Mouse (Mus musculus): ENCODE data around the gene Ergic2. TPM values are rescaled to one million over a fixed set of nuclear protein-coding genes. Genes with fewer than 3 reads are reported as not detected.
"Not testable (repeated sequence)": the region's sequence is repeated elsewhere in the genome, so short reads cannot be mapped to it uniquely, and the experiment has no call there.

The Ergic2 gene
- total RNA-seq, 2 experiments from 2014 or later = 83.4 to 95.5 TPM

DNA sequence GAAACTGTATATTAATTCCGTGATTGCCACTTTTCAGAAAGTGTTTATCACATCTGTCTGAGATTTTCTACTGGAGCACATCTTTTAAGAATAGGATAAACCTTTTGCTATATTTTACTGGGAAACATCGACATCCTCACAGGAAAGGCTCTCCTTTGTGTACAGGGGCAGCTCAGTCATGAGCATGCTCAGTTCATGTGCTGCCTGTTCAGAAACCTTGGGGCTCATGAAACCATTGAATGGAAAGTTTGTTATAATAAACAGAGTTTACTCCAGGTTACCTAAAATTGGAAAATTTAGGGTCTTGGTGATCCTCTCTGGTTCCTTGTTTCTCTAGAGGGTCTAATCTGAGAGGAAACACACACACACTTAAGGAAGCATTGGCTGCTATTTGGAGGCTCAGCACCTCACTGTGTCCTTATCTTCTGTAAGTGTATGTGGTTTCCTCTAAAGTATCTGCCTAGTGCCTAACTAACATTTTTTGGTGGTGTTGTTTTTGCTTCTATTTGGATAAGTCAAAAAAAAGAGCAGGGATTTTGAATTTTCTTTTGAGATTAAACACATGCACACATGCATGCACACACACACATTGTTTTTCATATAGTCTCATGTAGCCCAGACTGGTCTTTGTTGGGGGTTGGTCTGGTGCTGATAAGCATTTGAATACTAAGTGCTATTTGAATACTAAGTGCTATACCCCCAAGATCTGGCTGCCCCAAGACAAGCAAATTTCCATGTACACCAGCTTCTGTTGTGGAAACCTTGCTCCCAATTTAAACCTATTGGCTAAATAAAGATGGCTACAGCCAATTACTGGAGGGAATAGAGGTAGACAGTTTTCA lies 6.3 kb upstream of the Ergic2 start:
- DNase-seq = no peak
- intact Hi-C loops (cut with DNase I) = loop anchor here (10.0 kb wide), 1 partner anchor 696 kb away; no protein-coding TSS in a partner anchor

DNA sequence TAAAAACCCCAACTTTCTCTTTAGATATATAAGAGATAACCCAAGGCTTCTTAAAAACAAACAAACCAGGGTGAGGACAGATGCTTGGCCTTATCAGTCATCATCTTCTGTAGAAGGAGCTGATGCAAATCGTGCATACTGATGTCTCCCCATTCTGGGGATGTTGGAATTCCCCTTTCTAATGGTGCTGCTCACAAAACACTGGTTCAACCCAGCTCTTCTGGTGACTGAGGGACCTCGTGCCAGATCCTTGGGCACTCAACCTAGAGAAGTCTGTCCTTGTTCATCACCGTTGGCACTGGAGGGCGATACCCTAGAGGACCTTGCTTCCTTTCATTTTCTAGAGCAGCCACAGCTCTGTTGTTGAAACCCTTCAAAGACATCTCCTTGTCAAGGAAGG lies 4.6 kb upstream of the Ergic2 start:
- DNase-seq = no peak
- intact Hi-C loops (cut with DNase I) = loop anchor here (10.0 kb wide), 1 partner anchor 698 kb away; no protein-coding TSS in a partner anchor

DNA sequence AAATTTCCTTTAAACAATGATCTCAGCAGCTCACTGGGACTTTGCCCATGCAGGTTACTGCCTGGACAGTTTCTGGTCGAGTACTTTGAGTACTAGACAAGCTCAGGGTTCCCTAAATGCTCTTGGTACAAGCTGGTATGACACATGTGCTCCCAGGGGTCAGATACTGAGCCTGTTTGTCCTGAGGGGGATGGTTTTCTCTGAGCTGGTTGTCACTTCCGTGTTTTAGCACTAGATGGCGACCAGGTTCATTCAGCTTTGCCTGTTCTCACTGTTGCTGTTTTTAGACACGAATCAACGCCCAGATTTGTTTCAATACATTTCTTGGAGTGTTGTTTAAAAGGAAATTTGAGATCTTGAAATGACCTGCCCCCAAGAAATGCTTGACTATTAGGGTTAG lies 2.6 kb upstream of the Ergic2 start:
- intact Hi-C loops (cut with DNase I) = loop anchor here (10.0 kb wide), 1 partner anchor 700 kb away; no protein-coding TSS in a partner anchor
- DNase-seq = peak; percentile 42

DNA sequence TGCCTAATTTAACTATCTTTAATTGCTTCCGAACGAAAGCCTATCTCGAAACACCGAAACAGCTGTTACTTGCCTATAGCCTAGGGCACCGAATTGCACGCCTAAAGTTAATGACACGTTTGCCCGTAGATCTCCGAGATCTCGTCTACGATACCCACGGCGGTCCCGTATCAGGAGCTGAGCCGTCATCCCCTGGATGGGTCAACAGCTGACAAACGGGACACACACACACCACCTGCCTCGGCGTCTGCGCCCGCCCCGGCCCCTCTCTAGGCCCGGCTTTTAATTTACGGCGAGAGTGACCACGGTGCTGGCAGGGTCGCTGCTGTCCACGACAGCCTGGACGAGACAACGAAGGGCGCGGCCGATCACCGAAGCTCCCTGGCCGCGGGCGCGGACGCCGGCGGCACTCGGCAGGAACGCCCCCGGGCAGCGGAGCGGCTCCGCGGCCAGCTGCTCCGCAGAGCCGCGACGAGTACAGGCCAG lies 740 bp downstream of the Ergic2 start:
- intact Hi-C loops (cut with DNase I) = loop anchor here (10.0 kb wide), 1 partner anchor 703 kb away; no protein-coding TSS in a partner anchor
- DNase-seq = peak; percentile 30

DNA sequence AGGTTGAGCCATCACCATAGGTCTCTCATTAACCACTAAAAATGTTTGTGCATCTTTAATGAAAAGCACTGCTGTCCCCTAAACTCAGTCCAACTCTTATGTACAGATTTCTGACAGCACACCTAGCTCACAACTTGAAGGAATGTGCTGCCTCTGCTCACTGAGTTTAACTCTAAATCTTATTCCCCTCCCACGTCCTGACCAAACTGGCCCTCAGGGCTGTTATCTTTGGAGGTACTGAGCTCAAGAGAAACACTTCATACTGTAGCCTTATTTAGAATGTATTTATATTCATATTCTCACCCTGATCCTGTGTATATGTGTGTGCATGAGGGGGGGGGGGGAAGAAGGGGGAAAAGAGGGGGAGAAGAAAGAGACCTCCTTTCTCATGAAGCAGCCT lies 4.7 kb downstream of the Ergic2 start:
- DNase-seq = no peak
- intact Hi-C loops (cut with DNase I) = no loop called here

DNA sequence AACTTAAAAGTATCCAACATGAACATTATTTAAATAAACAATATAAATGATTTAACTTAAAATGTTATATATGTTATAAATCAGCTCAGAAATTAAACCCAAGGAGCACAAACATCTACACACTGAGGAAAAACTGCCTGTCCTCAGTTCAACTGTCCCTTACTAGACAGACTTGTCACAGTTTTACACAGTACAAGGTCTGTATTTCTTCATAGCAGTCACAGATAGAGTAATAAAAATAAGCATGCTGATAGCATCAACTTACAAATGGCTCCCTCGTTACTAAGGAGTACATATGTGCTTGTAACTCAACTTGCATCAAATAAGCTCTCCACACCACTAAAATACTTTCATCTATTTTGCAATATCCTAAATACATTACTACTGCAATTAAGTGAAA lies 7.0 kb downstream of the Ergic2 start:
- intact Hi-C loops (cut with DNase I) = no loop called here
- no peak for DNase-seq

DNA sequence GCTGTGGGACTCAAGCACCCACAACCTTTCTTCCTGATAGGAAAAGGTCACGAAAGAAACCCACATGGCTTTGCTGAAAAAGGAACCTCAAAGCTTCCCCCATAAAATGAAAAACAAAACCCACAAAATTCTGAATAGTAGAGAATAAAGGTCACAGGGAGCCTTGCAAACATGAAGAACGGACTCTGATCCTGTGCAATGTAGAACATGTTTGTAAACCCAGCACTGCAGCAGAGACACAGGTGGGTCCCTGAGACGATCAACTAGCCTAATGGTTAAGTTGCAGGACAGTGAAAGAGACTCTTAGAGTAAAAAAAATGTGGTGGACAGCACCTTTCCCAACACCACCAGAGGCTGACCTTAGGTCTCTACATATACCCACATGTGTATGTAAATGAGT lies 12.4 kb downstream of the Ergic2 start:
- intact Hi-C loops (cut with DNase I) = no loop called here
- no peak for DNase-seq

DNA sequence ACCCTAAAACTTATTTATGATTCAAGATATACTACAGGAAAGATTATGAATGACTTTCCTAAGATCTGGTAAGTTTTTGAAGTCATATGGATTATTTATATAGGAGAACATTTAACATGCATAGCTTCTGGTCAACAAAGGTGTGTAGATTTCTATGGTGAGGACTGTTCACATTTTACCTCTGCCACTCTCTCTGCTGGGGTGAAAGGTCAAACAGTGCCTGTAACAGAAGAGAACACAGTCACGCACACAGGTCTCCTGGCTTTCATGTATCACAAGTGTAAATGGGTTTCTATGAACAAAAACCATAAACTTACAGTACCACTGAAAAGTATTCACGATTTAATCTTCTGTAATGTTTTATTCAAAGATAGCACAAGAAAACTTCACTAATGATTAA lies 13.0 kb downstream of the Ergic2 start:
- DNase-seq = no peak
- intact Hi-C loops (cut with DNase I) = no loop called here

DNA sequence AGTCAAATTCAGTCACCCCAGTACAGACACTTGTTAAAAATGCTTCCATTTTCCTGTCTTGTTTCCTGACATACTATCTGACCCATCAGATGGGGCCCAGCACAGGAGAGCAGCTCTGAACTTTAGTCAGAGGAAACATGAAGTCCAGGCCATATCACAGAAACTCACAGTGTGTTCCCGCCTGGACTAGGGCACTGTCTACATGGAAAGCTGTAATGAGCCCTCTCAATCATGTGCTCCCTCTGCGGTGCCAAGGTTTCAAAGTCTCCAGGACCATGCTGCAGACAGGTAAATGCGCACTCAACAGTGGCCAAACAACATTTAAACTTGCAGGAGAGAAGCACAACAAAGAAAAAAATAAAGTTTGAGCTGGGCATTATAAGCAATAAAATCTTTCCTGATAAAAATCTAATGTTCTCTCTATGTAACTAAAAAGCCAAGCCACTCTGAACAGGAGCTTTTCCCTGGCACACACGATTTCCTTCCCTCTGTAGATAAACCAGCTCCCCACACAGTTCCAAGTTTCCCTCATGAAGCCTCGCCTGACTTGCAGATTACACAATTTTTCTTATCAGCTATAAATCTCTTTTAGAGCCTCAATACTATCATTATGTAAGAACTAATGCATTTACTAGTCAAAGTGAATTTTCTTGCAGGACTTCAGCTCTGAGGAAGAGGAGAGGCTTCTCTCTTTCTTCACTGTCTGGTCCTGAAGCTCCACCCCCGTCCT lies 18.0 kb downstream of the Ergic2 start:
- intact Hi-C loops (cut with DNase I) = no loop called here
- DNase-seq = no peak

DNA sequence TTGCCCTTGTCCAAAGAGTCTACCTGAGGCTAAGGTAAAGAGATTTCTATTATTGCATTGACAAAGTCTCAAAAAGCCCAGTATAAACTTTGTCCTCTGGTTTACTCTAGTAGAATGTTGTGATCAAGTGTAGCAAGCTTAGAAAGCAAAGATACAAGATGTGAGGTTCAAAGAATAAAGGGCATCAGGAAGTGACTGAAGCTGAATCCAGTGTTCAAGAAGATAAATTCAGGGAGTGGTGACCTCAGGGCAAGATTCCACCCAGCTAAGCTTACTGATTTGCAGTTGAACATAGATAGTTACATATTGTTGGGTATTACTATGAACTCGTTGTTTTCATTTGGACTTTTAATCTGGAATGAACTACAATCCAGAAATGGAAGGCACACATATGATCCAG lies 26.5 kb downstream of the Ergic2 start:
- intact Hi-C loops (cut with DNase I) = no loop called here
- DNase-seq = no peak

DNA sequence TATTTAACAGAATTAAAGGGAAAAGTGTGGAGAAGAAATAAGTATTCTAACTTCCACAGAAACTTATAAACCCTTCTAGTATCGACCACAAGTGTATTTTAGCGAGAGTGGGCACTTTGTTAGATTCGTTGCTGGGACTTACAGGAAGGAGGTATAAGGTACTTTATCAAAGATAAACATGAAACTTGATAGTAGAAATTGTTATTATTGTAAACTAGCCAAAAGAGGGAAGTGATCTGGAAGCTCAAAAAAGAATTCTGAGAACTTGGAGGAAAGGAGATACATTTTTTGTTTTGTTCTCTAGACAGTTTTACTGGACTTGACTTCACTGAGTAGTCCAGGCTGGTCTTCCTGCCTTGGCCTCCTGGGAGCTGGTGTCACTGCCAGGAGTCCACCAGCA lies 39.3 kb downstream of the Ergic2 start:
- no peak for DNase-seq
- intact Hi-C loops (cut with DNase I) = no loop called here

DNA sequence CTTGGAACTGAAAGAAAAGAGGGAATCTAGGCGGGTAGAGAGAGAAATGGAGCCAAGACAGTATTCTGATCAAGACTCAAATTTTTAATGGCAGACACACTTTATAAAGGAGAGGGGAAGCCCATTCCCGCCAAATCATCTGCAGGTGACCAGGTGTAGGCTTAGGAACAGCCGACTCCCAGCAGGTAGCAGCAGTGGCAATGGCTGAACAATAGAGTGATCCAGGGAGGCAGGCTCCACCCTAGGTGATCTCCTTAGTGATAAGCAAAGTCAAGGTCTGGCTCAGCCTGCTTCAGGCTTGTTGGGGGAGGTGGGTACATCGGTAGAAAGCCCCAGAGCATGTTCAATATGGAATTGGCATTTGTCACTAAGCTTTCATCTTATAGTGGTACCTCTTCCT lies 59.9 kb downstream of the Ergic2 start:
- intact Hi-C loops (cut with DNase I); DNase-seq: not testable (repeated sequence)

DNA sequence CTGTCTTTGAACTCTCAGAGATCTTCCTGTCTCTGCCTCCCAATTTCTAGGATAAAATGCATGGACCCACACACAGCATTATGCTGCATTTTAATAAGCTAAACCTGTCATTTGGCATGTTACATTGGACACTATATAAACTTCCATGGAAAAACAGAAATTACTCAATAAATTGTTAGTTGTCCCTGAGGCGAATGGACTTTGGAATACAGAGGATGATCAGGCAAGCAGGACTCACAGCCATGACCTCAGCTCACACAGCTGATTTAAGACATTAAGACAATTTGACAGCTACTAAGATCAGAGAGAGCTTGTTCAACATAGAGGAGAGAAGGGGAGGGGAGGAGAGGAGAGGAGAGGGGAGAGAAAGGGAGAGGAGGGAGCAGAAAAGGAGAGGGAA lies 69.8 kb downstream of the Ergic2 start:
- intact Hi-C loops (cut with DNase I) = no loop called here
- no peak for DNase-seq

DNA sequence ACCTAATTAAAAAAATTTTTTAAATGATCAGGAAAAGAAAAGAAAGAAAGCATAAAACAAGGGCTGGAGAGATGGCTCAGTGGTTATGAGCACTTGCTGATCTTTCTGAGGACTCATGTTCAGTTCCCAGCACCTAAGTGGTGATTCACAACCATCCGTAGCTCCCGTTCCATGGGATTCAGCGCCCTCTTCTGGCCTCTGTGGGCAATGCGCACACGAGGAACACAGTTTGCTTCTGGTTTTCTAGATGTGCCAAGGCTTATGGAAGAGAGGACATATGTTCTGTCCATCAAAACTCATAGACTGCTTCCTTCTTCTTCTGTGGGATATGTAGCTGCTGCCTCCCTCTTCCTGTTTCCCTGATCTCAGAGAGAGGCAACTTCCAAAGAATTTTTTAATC lies 70.3 kb downstream of the Ergic2 start:
- intact Hi-C loops (cut with DNase I) = no loop called here

DNA sequence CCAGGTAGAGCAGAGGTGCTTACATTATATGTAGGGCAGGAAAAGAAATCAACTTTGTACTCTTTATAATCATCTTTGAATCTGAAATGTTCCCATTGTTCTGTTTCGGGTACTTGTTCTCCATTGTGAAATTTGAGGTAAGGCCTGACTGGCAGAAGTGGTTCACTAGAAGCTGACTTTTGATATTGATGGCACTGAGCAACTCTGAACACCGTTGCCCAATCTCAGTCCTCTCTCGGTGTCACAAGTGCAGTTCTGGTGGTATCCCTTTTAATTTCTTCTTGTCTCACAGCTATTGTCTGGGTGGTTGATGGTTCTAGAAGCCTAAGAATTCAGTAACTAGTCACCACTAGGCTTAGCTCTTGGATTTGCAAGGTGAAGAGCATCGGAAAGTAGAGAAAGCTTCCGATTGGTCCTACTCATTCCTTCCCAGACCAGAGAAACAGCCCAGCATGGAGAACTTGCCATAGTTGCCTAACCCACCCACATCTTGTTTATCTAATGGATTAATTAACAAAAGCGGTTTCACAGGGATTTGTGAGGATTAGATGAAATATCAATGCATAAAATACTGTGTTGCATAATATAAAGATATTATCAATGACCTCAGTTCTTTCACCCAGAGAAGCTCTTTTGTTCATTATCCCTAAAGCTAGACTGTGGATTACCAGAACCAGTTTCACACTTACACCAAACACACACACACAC lies 72.7 kb downstream of the Ergic2 start:
- intact Hi-C loops (cut with DNase I) = loop anchor here (10.0 kb wide), 1 partner anchor 185 kb away; no protein-coding TSS in a partner anchor
- no peak for DNase-seq

More for the DNA sequence above, 70.3 kb downstream of the Ergic2 start:
- no peak for DNase-seq

DNA sequence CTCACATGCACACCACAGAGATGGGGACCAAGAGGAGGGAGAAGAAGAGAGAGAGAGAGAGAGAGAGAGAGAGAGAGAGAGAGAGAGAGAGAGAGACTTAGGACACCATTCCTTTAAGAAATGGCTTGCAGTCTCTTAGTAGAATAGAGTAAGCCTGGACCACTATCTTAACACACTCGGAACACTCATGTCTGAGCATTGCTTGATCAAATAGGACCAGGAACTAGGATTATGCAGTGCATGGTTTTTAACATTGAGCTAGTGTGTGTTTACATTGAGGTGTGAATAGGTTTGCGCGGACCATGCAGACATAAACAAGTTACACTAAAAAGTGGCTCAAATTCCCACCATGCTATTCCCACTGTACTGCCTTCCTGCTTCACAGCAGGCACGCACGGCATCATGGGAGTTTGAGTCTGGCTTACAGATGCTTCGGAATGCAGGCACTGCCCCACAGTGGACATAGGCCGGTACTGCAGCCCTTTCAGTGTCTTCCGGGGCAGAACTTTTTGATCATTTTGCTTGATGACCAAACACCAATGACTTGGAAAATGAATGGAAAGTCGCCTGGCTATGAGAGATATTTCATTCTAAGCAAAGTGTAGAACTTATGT lies 76.3 kb downstream of the Ergic2 start:
- intact Hi-C loops (cut with DNase I) = loop anchor here (10.0 kb wide), 1 partner anchor 181 kb away; no protein-coding TSS in a partner anchor
- peak; percentile 86 for DNase-seq

DNA sequence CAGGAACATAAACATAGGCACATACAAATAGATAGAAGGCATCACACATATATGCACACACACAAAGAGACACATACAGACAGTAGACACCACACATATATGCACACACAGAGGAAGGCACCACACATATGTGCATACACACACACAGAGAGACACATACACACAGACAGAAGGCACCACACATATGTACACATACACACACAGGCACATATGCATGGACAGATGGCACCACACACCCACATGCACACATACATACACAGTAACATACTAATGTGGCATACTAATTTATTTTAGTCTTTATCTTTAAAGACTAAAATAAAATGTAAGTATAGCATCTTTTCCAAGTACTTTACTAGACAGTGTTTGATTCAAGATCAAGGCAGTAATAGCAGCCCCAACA lies 78.6 kb downstream of the Ergic2 start:
- intact Hi-C loops (cut with DNase I) = loop anchor here (10.0 kb wide), 1 partner anchor 179 kb away; no protein-coding TSS in a partner anchor
- DNase-seq = no peak

DNA sequence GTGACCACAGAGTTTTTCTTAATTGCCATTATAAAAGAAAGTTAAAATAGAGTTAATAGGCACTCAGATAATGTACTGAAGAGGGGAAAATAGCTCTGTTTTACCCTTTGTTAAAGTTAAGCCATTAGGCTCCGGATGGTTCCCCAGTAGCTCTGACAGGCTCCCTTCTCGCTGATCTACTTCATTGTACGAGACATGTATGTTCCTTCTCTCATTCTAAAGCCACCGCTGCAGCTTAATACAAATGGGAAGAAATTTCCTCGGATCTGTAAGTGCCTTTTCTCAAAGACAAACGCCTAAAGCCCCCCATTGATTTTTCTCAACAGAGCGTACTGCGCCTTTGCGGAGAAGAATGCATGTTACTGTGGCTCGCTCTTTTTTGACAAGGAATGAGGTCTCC lies 79.9 kb downstream of the Ergic2 start:
- DNase-seq = no peak
- intact Hi-C loops (cut with DNase I) = loop anchor here (10.0 kb wide), 1 partner anchor 178 kb away; no protein-coding TSS in a partner anchor
